Comparison of ENCODE assay signal across 14 mouse cellular contexts in genomic region chr5:24973672-24974225, GRCm38 (mm10).
DNase-seq lines count a peak whose midpoint lies in the region; ATAC-seq and TF ChIP-seq lines count a peak whose summit lies in the region.
"Had no signal": no experiment of that assay in that cellular context is flagged by ENCODE, and none has a peak within 500 bp of the region (broad histone marks: within the 10 kb centered on the region; RNA-seq: fewer than 3 reads in every experiment).

No protein-coding gene starts in this region.

- H3K4me3 ChIP-seq in heart, embryonic 16.5 days (ENCODE audit: low read length): no peak overlapping the region
- H3K4me3 ChIP-seq in small intestine, adult 2 months (ENCODE audit: low read depth, low read length): no peak overlapping the region
- H3K4me3 ChIP-seq in lung, postnatal 0 days (ENCODE audit: low read depth, low read length): no peak overlapping the region
- H3K4me3 ChIP-seq: embryonic facial prominence, embryonic 13.5 days; forebrain, embryonic 15.5 days had no signal

- no peaks in the 10 kb centered on the region for H3K9me3 ChIP-seq in heart, embryonic 16.5 days (replicated peaks; ENCODE audit: control insufficient read depth, low read length)
- no peaks in the 10 kb centered on the region for H3K9me3 ChIP-seq in lung, postnatal 0 days (ENCODE audit: low read length)
- H3K9me3 ChIP-seq: embryonic facial prominence, embryonic 13.5 days; forebrain, embryonic 15.5 days had no signal

- 87% methylated on average over 9 of the region's 9 CpGs for WGBS in heart, embryonic 16.5 days
- WGBS in small intestine, adult 2 months: 83% methylated on average over 9 of the region's 9 CpGs
- 83% methylated on average over 9 of the region's 9 CpGs for WGBS in lung, postnatal 0 days

- intact Hi-C loops in heart, postnatal 36 days (cut with DNase I): no loop called here

- peaks cover 54% of the 10 kb centered on the region for H3K4me1 ChIP-seq in heart, embryonic 16.5 days (ENCODE audit: control insufficient read depth, insufficient read depth, low read length)
- peaks cover 60% of the 10 kb centered on the region for H3K4me1 ChIP-seq in small intestine, adult 2 months (ENCODE audit: control insufficient read depth, insufficient read depth, insufficient read length, low read length)
- H3K4me1 ChIP-seq in lung, postnatal 0 days (ENCODE audit: insufficient read depth, low read depth, low read length): no peaks in the 10 kb centered on the region

- no peaks in the 10 kb centered on the region for H3K36me3 ChIP-seq in heart, embryonic 16.5 days (ENCODE audit: control insufficient read depth, insufficient read depth)
- H3K36me3 ChIP-seq in small intestine, adult 2 months (ENCODE audit: control insufficient read depth, insufficient read depth, low read length): no peaks in the 10 kb centered on the region
- no peaks in the 10 kb centered on the region for H3K36me3 ChIP-seq in lung, postnatal 0 days (ENCODE audit: insufficient read depth, low read length)
- H3K36me3 ChIP-seq: embryonic facial prominence, embryonic 13.5 days; forebrain, embryonic 15.5 days had no signal

- H3K27me3 ChIP-seq in heart, embryonic 16.5 days (ENCODE audit: control insufficient read depth, insufficient read depth, low read length): no peaks in the 10 kb centered on the region
- no peaks in the 10 kb centered on the region for H3K27me3 ChIP-seq in small intestine, adult 2 months (ENCODE audit: control insufficient read depth, insufficient read depth, low read length)
- H3K27me3 ChIP-seq in lung, postnatal 0 days (replicated peaks; ENCODE audit: insufficient read depth, low read length): no peaks in the 10 kb centered on the region
- H3K27me3 ChIP-seq: CH12.LX; embryonic facial prominence, embryonic 13.5 days; forebrain, embryonic 15.5 days had no signal

- DNase-seq in heart, postnatal 36 days: no peak
- DNase-seq in 416B (ENCODE audit: low read depth): peak; percentile 62
- peak; percentile 33 for DNase-seq in Muller cell, postnatal 12 days (ENCODE audit: inconsistent ontology term)
- DNase-seq in lung, postnatal 0 days (ENCODE audit: low spot score): no peak
- DNase-seq in kidney, adult 11 months: no peak
- DNase-seq: adrenal gland, adult 8-10 months; left cerebral cortex, postnatal 4 days; liver; midbrain, embryonic 14.5 days had no signal

- H3K4me2 ChIP-seq in heart, embryonic 16.5 days (ENCODE audit: low read depth, low read length): no peak overlapping the region
- no peak overlapping the region for H3K4me2 ChIP-seq in lung, postnatal 0 days (replicated peaks; ENCODE audit: low read depth, low read length)
- H3K4me2 ChIP-seq: embryonic facial prominence, embryonic 13.5 days; forebrain, embryonic 15.5 days had no signal

- ATAC-seq in heart, embryonic 16.5 days (replicated peaks; ENCODE audit: extremely low read depth, insufficient read depth, low FRiP score): no peak
- ATAC-seq in lung, postnatal 0 days: no peak
- ATAC-seq: forebrain, embryonic 15.5 days had no signal

- H3K27ac ChIP-seq in heart, embryonic 16.5 days (ENCODE audit: low read length): peak overlapping the region; percentile 33
- peak overlapping the region; percentile 64; the same call in 1 of the 2 replicates for H3K27ac ChIP-seq in small intestine, adult 2 months (ENCODE audit: insufficient read depth, low read depth, low read length)
- H3K27ac ChIP-seq in lung, postnatal 0 days (ENCODE audit: low read length): no peak overlapping the region
- H3K27ac ChIP-seq: embryonic facial prominence, embryonic 13.5 days; forebrain, embryonic 15.5 days had no signal

- TF ChIP-seq POLR2A in small intestine, adult 2 months (IDR thresholded peaks at IDR 0.05; ENCODE audit: low read depth, low read length): no peak

- TF ChIP-seq CTCF in small intestine, adult 2 months (IDR thresholded peaks at IDR 0.05; ENCODE audit: extremely low read depth, insufficient read length, insufficient replicate concordance, low read depth, low read length): no peak
- TF ChIP-seq CTCF in lung, postnatal 0 days (IDR thresholded peaks at IDR 0.05): no peak

- no peak for TF ChIP-seq EP300 in lung, postnatal 0 days (IDR thresholded peaks at IDR 0.05)

- no peak overlapping the region for H3K9ac ChIP-seq in heart, embryonic 16.5 days (ENCODE audit: low read length)
- H3K9ac ChIP-seq in lung, postnatal 0 days (replicated peaks; ENCODE audit: low read depth): no peak overlapping the region
- H3K9ac ChIP-seq: embryonic facial prominence, embryonic 13.5 days; forebrain, embryonic 15.5 days had no signal

Comparison
In these comparisons a context has a peak if more than half of its experiments do, and no peak if none do; other contexts are left out.
1. DNase-seq: peak in 416B (single experiment) and Muller cell, postnatal 12 days (single experiment); none in heart, postnatal 36 days (0 of 2), lung, postnatal 0 days (single experiment) and kidney, adult 11 months (single experiment).